ENCODE assay signal across 22 mouse cellular contexts in genomic region chr3:81938924-81939323, GRCm38 (mm10). TPM values are rescaled to one million over a fixed set of nuclear protein-coding genes. Genes with fewer than 3 reads are reported as not detected.
A peak's percentile ranks its signal among the peaks of the same experiment; 100 is the strongest.
DNase-seq lines count a peak whose midpoint lies in the region; ATAC-seq and TF ChIP-seq lines count a peak whose summit lies in the region.
"Had no signal": no experiment of that assay in that cellular context is flagged by ENCODE, and none has a peak within 500 bp of the region (broad histone marks: within the 10 kb centered on the region; RNA-seq: fewer than 3 reads in every experiment).

No protein-coding gene starts in this region.

- H3K27me3 ChIP-seq in intestine, embryonic 15.5 days (replicated peaks) = no peaks in the 10 kb centered on the region
- no peaks in the 10 kb centered on the region for H3K27me3 ChIP-seq in intestine, postnatal 0 days (replicated peaks; ENCODE audit: control insufficient read depth, insufficient read depth, low read length)
- no peaks in the 10 kb centered on the region for H3K27me3 ChIP-seq in forebrain, embryonic 11.5 days (ENCODE audit: control insufficient read depth, insufficient read depth, low read length)
- H3K27me3 ChIP-seq in midbrain, embryonic 14.5 days (ENCODE audit: control insufficient read depth, insufficient read depth, low read length) = no peaks in the 10 kb centered on the region
- H3K27me3 ChIP-seq: embryonic facial prominence, embryonic 13.5 days; hindbrain, embryonic 15.5 days; limb, embryonic 13.5 days; midbrain, embryonic 12.5 days had no signal

- peak; percentile 54 for DNase-seq in A20 (ENCODE audit: low read depth, low spot score)
- peak; percentile 37 for DNase-seq in adipocyte (ENCODE audit: low spot score)
- DNase-seq in lung, postnatal 25 days (ENCODE audit: low spot score) = peak; percentile 43
- DNase-seq in forebrain, embryonic 11.5 days (ENCODE audit: low spot score) = no peak
- DNase-seq in midbrain, embryonic 14.5 days = no peak
- DNase-seq: cerebellum, adult 2 months; heart, adult 2 months; heart, postnatal 10 days; kidney, adult 8-10 months; liver, postnatal 0 days; right cerebral cortex, postnatal 25 days; thymus, adult 18-20 months had no signal

- no peak overlapping the region for H3K4me3 ChIP-seq in intestine, embryonic 15.5 days (replicated peaks)
- no peak overlapping the region for H3K4me3 ChIP-seq in intestine, postnatal 0 days (ENCODE audit: low read depth, low read length)
- H3K4me3 ChIP-seq in forebrain, embryonic 11.5 days (ENCODE audit: low read depth, low read length) = no peak overlapping the region
- no peak overlapping the region for H3K4me3 ChIP-seq in midbrain, embryonic 14.5 days (replicated peaks; ENCODE audit: low read depth, low read length)
- H3K4me3 ChIP-seq: embryonic facial prominence, embryonic 13.5 days; forebrain, embryonic 10.5 days; heart, adult 2 months; hindbrain, embryonic 15.5 days; limb, embryonic 13.5 days; midbrain, embryonic 12.5 days had no signal

- peak; percentile 62; the same call in 1 of the 2 replicates for ATAC-seq in intestine, embryonic 15.5 days
- ATAC-seq in intestine, postnatal 0 days = no peak
- ATAC-seq in forebrain, embryonic 11.5 days (replicated peaks; ENCODE audit: low FRiP score) = no peak
- ATAC-seq in midbrain, embryonic 14.5 days (ENCODE audit: low FRiP score, low TSS enrichment) = no peak
- ATAC-seq: CD4-positive, CD25-positive, alpha-beta regulatory T cell, adult 4 months; liver, postnatal 0 days had no signal

- H3K4me1 ChIP-seq in intestine, embryonic 15.5 days (replicated peaks) = no peaks in the 10 kb centered on the region
- H3K4me1 ChIP-seq in intestine, postnatal 0 days (replicated peaks; ENCODE audit: control insufficient read depth, insufficient read depth, low read length) = no peaks in the 10 kb centered on the region
- H3K4me1 ChIP-seq in forebrain, embryonic 11.5 days (replicated peaks; ENCODE audit: control insufficient read depth, insufficient read depth, low read length) = no peaks in the 10 kb centered on the region
- no peaks in the 10 kb centered on the region for H3K4me1 ChIP-seq in midbrain, embryonic 14.5 days (ENCODE audit: control insufficient read depth, insufficient read depth, low read length)
- H3K4me1 ChIP-seq: embryonic facial prominence, embryonic 13.5 days; forebrain, embryonic 10.5 days; hindbrain, embryonic 15.5 days; limb, embryonic 13.5 days; midbrain, embryonic 12.5 days had no signal

- no peak for TF ChIP-seq CTCF in intestine, postnatal 0 days (IDR thresholded peaks at IDR 0.05; ENCODE audit: low read depth)

- H3K9ac ChIP-seq in intestine, embryonic 15.5 days = no peak overlapping the region
- no peak overlapping the region for H3K9ac ChIP-seq in intestine, postnatal 0 days (ENCODE audit: low read depth, low read length)
- no peak overlapping the region for H3K9ac ChIP-seq in forebrain, embryonic 11.5 days (ENCODE audit: low read length)
- H3K9ac ChIP-seq in midbrain, embryonic 14.5 days (replicated peaks; ENCODE audit: low read length) = no peak overlapping the region
- H3K9ac ChIP-seq: embryonic facial prominence, embryonic 13.5 days; hindbrain, embryonic 15.5 days; limb, embryonic 13.5 days; liver, postnatal 0 days; midbrain, embryonic 12.5 days had no signal

- H3K27ac ChIP-seq in intestine, embryonic 15.5 days = no peak overlapping the region
- no peak overlapping the region for H3K27ac ChIP-seq in intestine, postnatal 0 days (ENCODE audit: low read depth, low read length)
- H3K27ac ChIP-seq in forebrain, embryonic 11.5 days (ENCODE audit: low read depth, low read length) = no peak overlapping the region
- H3K27ac ChIP-seq in midbrain, embryonic 14.5 days (replicated peaks; ENCODE audit: low read depth, low read length) = no peak overlapping the region
- H3K27ac ChIP-seq: embryonic facial prominence, embryonic 13.5 days; forebrain, embryonic 10.5 days; heart, adult 2 months; hindbrain, embryonic 15.5 days; limb, embryonic 13.5 days; midbrain, embryonic 12.5 days had no signal

- WGBS in intestine, embryonic 15.5 days = 33% methylated on average over 3 of the region's 3 CpGs
- 37% methylated on average over 3 of the region's 3 CpGs for WGBS in intestine, postnatal 0 days
- 91% methylated on average over 3 of the region's 3 CpGs for WGBS in forebrain, embryonic 11.5 days
- WGBS in midbrain, embryonic 14.5 days = 82% methylated on average over 3 of the region's 3 CpGs

- no peaks in the 10 kb centered on the region for H3K9me3 ChIP-seq in intestine, embryonic 15.5 days
- H3K9me3 ChIP-seq in intestine, postnatal 0 days (ENCODE audit: control insufficient read depth) = no peaks in the 10 kb centered on the region
- no peaks in the 10 kb centered on the region for H3K9me3 ChIP-seq in forebrain, embryonic 11.5 days (ENCODE audit: control insufficient read depth, low read length)
- no peaks in the 10 kb centered on the region for H3K9me3 ChIP-seq in midbrain, embryonic 14.5 days (ENCODE audit: control insufficient read depth, low read length)
- H3K9me3 ChIP-seq: embryonic facial prominence, embryonic 13.5 days; forebrain, embryonic 10.5 days; hindbrain, embryonic 15.5 days; limb, embryonic 13.5 days; midbrain, embryonic 12.5 days had no signal

- H3K36me3 ChIP-seq in intestine, embryonic 15.5 days = no peaks in the 10 kb centered on the region
- H3K36me3 ChIP-seq in intestine, postnatal 0 days (ENCODE audit: control insufficient read depth, insufficient read depth) = peaks cover 4% of the 10 kb centered on the region; the same call in 1 of the 2 replicates
- H3K36me3 ChIP-seq in forebrain, embryonic 11.5 days (ENCODE audit: control insufficient read depth, insufficient read depth, low read length) = no peaks in the 10 kb centered on the region
- no peaks in the 10 kb centered on the region for H3K36me3 ChIP-seq in midbrain, embryonic 14.5 days (ENCODE audit: control insufficient read depth, insufficient read depth, low read length)
- H3K36me3 ChIP-seq: embryonic facial prominence, embryonic 13.5 days; forebrain, embryonic 10.5 days; hindbrain, embryonic 15.5 days; limb, embryonic 13.5 days; midbrain, embryonic 12.5 days had no signal

- no peak overlapping the region for H3K4me2 ChIP-seq in intestine, embryonic 15.5 days (replicated peaks)
- no peak overlapping the region for H3K4me2 ChIP-seq in intestine, postnatal 0 days (replicated peaks; ENCODE audit: low read depth)
- no peak overlapping the region for H3K4me2 ChIP-seq in forebrain, embryonic 11.5 days (ENCODE audit: low read depth, low read length, severe bottlenecking)
- no peak overlapping the region for H3K4me2 ChIP-seq in midbrain, embryonic 14.5 days (ENCODE audit: low read length)
- H3K4me2 ChIP-seq: embryonic facial prominence, embryonic 13.5 days; hindbrain, embryonic 15.5 days; limb, embryonic 13.5 days; midbrain, embryonic 12.5 days had no signal

RNA-seq across cellular contexts. Expression of gene Ctso, which starts 6.5 kb away (rescaled TPM):
- 19.2 and 19.4 TPM in 2 replicates for polyA plus RNA-seq in intestine, embryonic 15.5 days (2015; fragmentation: Nextera tagmentation; extraction: Ambion mirVana)
- 51.9 and 60.9 TPM in 2 replicates for polyA plus RNA-seq in intestine, postnatal 0 days (2015; fragmentation: Nextera tagmentation; extraction: Ambion mirVana)
- polyA plus RNA-seq in forebrain, embryonic 11.5 days (2014; fragmentation: Nextera tagmentation; extraction: Ambion mirVana) = 5.2 and 5.8 TPM in 2 replicates
- polyA plus RNA-seq in midbrain, embryonic 14.5 days (2014; fragmentation: Nextera tagmentation; extraction: Ambion mirVana) = 5.1 and 7.1 TPM in 2 replicates

RNA-seq across cellular contexts. Expression of gene Tdo2, which starts 37.1 kb away (rescaled TPM):
- polyA plus RNA-seq in intestine, embryonic 15.5 days (2015; fragmentation: Nextera tagmentation; extraction: Ambion mirVana) = 1.0 and 1.7 TPM in 2 replicates
- 0.68 and 1.0 TPM in 2 replicates for polyA plus RNA-seq in intestine, postnatal 0 days (2015; fragmentation: Nextera tagmentation; extraction: Ambion mirVana)
- polyA plus RNA-seq in forebrain, embryonic 11.5 days (2014; fragmentation: Nextera tagmentation; extraction: Ambion mirVana) = not detected in 2 replicates
- 0.25 TPM in 1 of 2 replicates, not detected in the other for polyA plus RNA-seq in midbrain, embryonic 14.5 days (2014; fragmentation: Nextera tagmentation; extraction: Ambion mirVana)
- polyA plus RNA-seq: embryonic facial prominence, embryonic 13.5 days; heart, adult 2 months; midbrain, embryonic 12.5 days had no signal

RNA-seq across cellular contexts. Expression of gene Asic5, which starts 43.2 kb away (rescaled TPM):
- polyA plus RNA-seq in intestine, embryonic 15.5 days (2015; fragmentation: Nextera tagmentation; extraction: Ambion mirVana) = 0.13 and 0.25 TPM in 2 replicates
- 1.3 and 1.6 TPM in 2 replicates for polyA plus RNA-seq in intestine, postnatal 0 days (2015; fragmentation: Nextera tagmentation; extraction: Ambion mirVana)
- not detected in 2 replicates for polyA plus RNA-seq in forebrain, embryonic 11.5 days (2014; fragmentation: Nextera tagmentation; extraction: Ambion mirVana)
- polyA plus RNA-seq in midbrain, embryonic 14.5 days (2014; fragmentation: Nextera tagmentation; extraction: Ambion mirVana) = not detected in 2 replicates
- polyA plus RNA-seq: CD4-positive, CD25-positive, alpha-beta regulatory T cell, adult 4 months; cerebellum, adult 2 months; cortical plate, adult 2 months; embryonic facial prominence, embryonic 13.5 days; forebrain, embryonic 10.5 days; heart, adult 2 months; hindbrain, embryonic 15.5 days; limb, embryonic 13.5 days; midbrain, embryonic 12.5 days; urinary bladder, adult 2 months had no signal

Comparison
In these comparisons a context has a peak if more than half of its experiments do, and no peak if none do; other contexts are left out.
1. DNase-seq: peak in A20 (single experiment), adipocyte (single experiment) and lung, postnatal 25 days (single experiment); none in forebrain, embryonic 11.5 days (single experiment) and midbrain, embryonic 14.5 days (single experiment).